Mouse (Mus musculus): ENCODE results near the gene Tspan32.

DNA sequence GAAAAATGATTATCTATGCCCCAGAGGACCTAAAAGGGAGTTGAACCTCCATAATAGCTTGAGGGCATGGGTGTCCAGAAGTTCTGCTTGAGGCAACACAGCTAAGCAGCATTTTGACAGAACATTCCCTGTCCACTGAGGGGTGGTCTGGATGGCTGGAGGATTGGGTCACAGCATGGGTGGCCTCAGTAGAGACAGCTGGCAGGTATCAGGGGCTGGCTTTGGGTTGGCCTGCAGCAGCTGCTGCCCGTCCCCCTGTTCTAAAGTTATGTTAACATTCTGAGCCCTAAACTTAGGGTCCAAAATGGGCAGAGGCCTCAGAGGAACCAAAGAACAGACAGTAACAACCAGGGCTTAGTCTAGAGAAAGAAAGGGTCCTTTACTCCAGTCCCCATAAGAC, 6.4 kb downstream of the Tspan32 start:
- no peak for TF ChIP-seq CTCF (conservative IDR thresholded peaks at IDR 0.05; ENCODE audit: low read length)
- no peak for TF ChIP-seq NANOG (IDR thresholded peaks at IDR 0.05; ENCODE audit: borderline replicate concordance, low read length)
